Mouse (Mus musculus): ENCODE data around the gene Prdm5. TPM values are rescaled to one million over a fixed set of nuclear protein-coding genes. Genes with fewer than 3 reads are reported as not detected.

Prdm5 gene
- 5.5 and 6.1 TPM in 2 replicates for polyA plus RNA-seq (2015; fragmentation: Nextera tagmentation; extraction: Ambion mirVana)

GRCm38 (mm10) chr6:65778861-65779688, at the start of gene Prdm5:
TSS of gene Prdm5 (plus strand) at chr6:65778988.
- WGBS = 4% methylated on average over 54 of the region's 56 CpGs
- Histone ChIP-seq H3K4me2 (ENCODE audit: low read length) (peak within 1 kb of the TSS; percentile 89), H3K4me1 (replicated peaks; ENCODE audit: control insufficient read depth, insufficient read depth, low read length) (peaks cover 3% of the 10 kb centered on the region; the same call in 1 of the 2 replicates), H3K9me3 (ENCODE audit: control insufficient read depth, low read length) (no peaks in the 10 kb centered on the region), H3K4me3 (replicated peaks; ENCODE audit: low read length) (peak within 1 kb of the TSS; percentile 54), H3K9ac (replicated peaks; ENCODE audit: low read depth, low read length) (peak within 1 kb of the TSS; percentile 76), H3K36me3 (ENCODE audit: control insufficient read depth, insufficient read depth) (no peaks in the 10 kb centered on the region), H3K27ac (ENCODE audit: low read length) (peak within 1 kb of the TSS; percentile 33), H3K27me3 (replicated peaks; ENCODE audit: control insufficient read depth, insufficient read depth, low read length) (no peaks in the 10 kb centered on the region)
- peak; percentile 92 for ATAC-seq

GRCm38 (mm10) chr6:65739442-65739841, 39.3 kb upstream of the Prdm5 start:
- ATAC-seq = no peak
- no peak overlapping the region for H3K4me2 ChIP-seq (ENCODE audit: low read length)
- H3K9ac ChIP-seq (replicated peaks; ENCODE audit: low read depth, low read length) = no peak overlapping the region
- H3K27ac ChIP-seq (ENCODE audit: low read length) = no peak overlapping the region
- H3K4me3 ChIP-seq (replicated peaks; ENCODE audit: low read length) = no peak overlapping the region
- no peaks in the 10 kb centered on the region for H3K36me3 ChIP-seq (ENCODE audit: control insufficient read depth, insufficient read depth)
- H3K9me3 ChIP-seq (ENCODE audit: control insufficient read depth, low read length) = no peaks in the 10 kb centered on the region
- H3K4me1 ChIP-seq (replicated peaks; ENCODE audit: control insufficient read depth, insufficient read depth, low read length) = no peaks in the 10 kb centered on the region
- no peaks in the 10 kb centered on the region for H3K27me3 ChIP-seq (replicated peaks; ENCODE audit: control insufficient read depth, insufficient read depth, low read length)
- 76% methylated on average over 7 of the region's 8 CpGs for WGBS

- no peak overlapping the region for H3K9ac ChIP-seq (replicated peaks; ENCODE audit: low read depth, low read length)
- 17% methylated on average over 1 of the region's 1 CpGs for WGBS
Measured at GRCm38 (mm10) chr6:65743144-65743870, 35.5 kb upstream of the Prdm5 start.

GRCm38 (mm10) chr6:65743871-65744202, 35.0 kb upstream of the Prdm5 start:
- no peak overlapping the region for H3K27ac ChIP-seq (ENCODE audit: low read length)
- H3K27me3 ChIP-seq (replicated peaks; ENCODE audit: control insufficient read depth, insufficient read depth, low read length) = no peaks in the 10 kb centered on the region
- no peak overlapping the region for H3K4me3 ChIP-seq (replicated peaks; ENCODE audit: low read length)
- no peaks in the 10 kb centered on the region for H3K9me3 ChIP-seq (ENCODE audit: control insufficient read depth, low read length)
- H3K4me1 ChIP-seq (replicated peaks; ENCODE audit: control insufficient read depth, insufficient read depth, low read length) = no peaks in the 10 kb centered on the region
- no peak overlapping the region for H3K9ac ChIP-seq (replicated peaks; ENCODE audit: low read depth, low read length)
- no peaks in the 10 kb centered on the region for H3K36me3 ChIP-seq (ENCODE audit: control insufficient read depth, insufficient read depth)
- no peak overlapping the region for H3K4me2 ChIP-seq (ENCODE audit: low read length)
- ATAC-seq = no peak

More at GRCm38 (mm10) chr6:65743144-65743870, 35.5 kb upstream of the Prdm5 start:
- H3K4me1 ChIP-seq (replicated peaks; ENCODE audit: control insufficient read depth, insufficient read depth, low read length) = no peaks in the 10 kb centered on the region
- no peak overlapping the region for H3K27ac ChIP-seq (ENCODE audit: low read length)
- no peaks in the 10 kb centered on the region for H3K36me3 ChIP-seq (ENCODE audit: control insufficient read depth, insufficient read depth)
- H3K9me3 ChIP-seq (ENCODE audit: control insufficient read depth, low read length) = no peaks in the 10 kb centered on the region
- H3K4me3 ChIP-seq (replicated peaks; ENCODE audit: low read length) = no peak overlapping the region
- H3K27me3 ChIP-seq (replicated peaks; ENCODE audit: control insufficient read depth, insufficient read depth, low read length) = no peaks in the 10 kb centered on the region
- no peak overlapping the region for H3K4me2 ChIP-seq (ENCODE audit: low read length)
- no peak for ATAC-seq

GRCm38 (mm10) chr6:65758214-65758613, 20.6 kb upstream of the Prdm5 start:
- H3K36me3 ChIP-seq (ENCODE audit: control insufficient read depth, insufficient read depth) = no peaks in the 10 kb centered on the region
- 50% methylated on average over 7 of the region's 7 CpGs for WGBS
- no peak overlapping the region for H3K4me3 ChIP-seq (replicated peaks; ENCODE audit: low read length)
- H3K9ac ChIP-seq (replicated peaks; ENCODE audit: low read depth, low read length) = no peak overlapping the region
- no peak for ATAC-seq
- H3K4me2 ChIP-seq (ENCODE audit: low read length) = no peak overlapping the region
- H3K4me1 ChIP-seq (replicated peaks; ENCODE audit: control insufficient read depth, insufficient read depth, low read length) = no peaks in the 10 kb centered on the region
- no peaks in the 10 kb centered on the region for H3K27me3 ChIP-seq (replicated peaks; ENCODE audit: control insufficient read depth, insufficient read depth, low read length)
- H3K27ac ChIP-seq (ENCODE audit: low read length) = no peak overlapping the region
- H3K9me3 ChIP-seq (ENCODE audit: control insufficient read depth, low read length) = no peaks in the 10 kb centered on the region

GRCm38 (mm10) chr6:65759174-65759573, 19.6 kb upstream of the Prdm5 start:
- H3K27me3 ChIP-seq (replicated peaks; ENCODE audit: control insufficient read depth, insufficient read depth, low read length) = no peaks in the 10 kb centered on the region
- H3K9ac ChIP-seq (replicated peaks; ENCODE audit: low read depth, low read length) = no peak overlapping the region
- 88% methylated on average over 5 of the region's 5 CpGs for WGBS
- H3K4me1 ChIP-seq (replicated peaks; ENCODE audit: control insufficient read depth, insufficient read depth, low read length) = no peaks in the 10 kb centered on the region
- H3K9me3 ChIP-seq (ENCODE audit: control insufficient read depth, low read length) = no peaks in the 10 kb centered on the region
- no peak overlapping the region for H3K4me2 ChIP-seq (ENCODE audit: low read length)
- H3K4me3 ChIP-seq (replicated peaks; ENCODE audit: low read length) = no peak overlapping the region
- H3K36me3 ChIP-seq (ENCODE audit: control insufficient read depth, insufficient read depth) = no peaks in the 10 kb centered on the region
- H3K27ac ChIP-seq (ENCODE audit: low read length) = no peak overlapping the region
- no peak for ATAC-seq

- Histone ChIP-seq H3K27ac (ENCODE audit: low read length) (no peak overlapping the region), H3K4me3 (replicated peaks; ENCODE audit: low read length) (no peak overlapping the region), H3K9me3 (ENCODE audit: control insufficient read depth, low read length) (no peaks in the 10 kb centered on the region), H3K27me3 (replicated peaks; ENCODE audit: control insufficient read depth, insufficient read depth, low read length) (no peaks in the 10 kb centered on the region), H3K4me2 (ENCODE audit: low read length) (no peak overlapping the region), H3K9ac (replicated peaks; ENCODE audit: low read depth, low read length) (no peak overlapping the region), H3K36me3 (ENCODE audit: control insufficient read depth, insufficient read depth) (no peaks in the 10 kb centered on the region), H3K4me1 (replicated peaks; ENCODE audit: control insufficient read depth, insufficient read depth, low read length) (peaks cover 4% of the 10 kb centered on the region; the same call in 1 of the 2 replicates)
- ATAC-seq = no peak
- 95% methylated on average over 3 of the region's 3 CpGs for WGBS
Measured at GRCm38 (mm10) chr6:65760073-65760472, 18.7 kb upstream of the Prdm5 start.

- H3K4me3 ChIP-seq (replicated peaks; ENCODE audit: low read length) = no peak overlapping the region
- H3K27me3 ChIP-seq (replicated peaks; ENCODE audit: control insufficient read depth, insufficient read depth, low read length) = no peaks in the 10 kb centered on the region
- H3K9me3 ChIP-seq (ENCODE audit: control insufficient read depth, low read length) = no peaks in the 10 kb centered on the region
- H3K9ac ChIP-seq (replicated peaks; ENCODE audit: low read depth, low read length) = no peak overlapping the region
- ATAC-seq = 0 out of 2 replicates have a peak, but pooled peaks have one; percentile 26
- H3K4me2 ChIP-seq (ENCODE audit: low read length) = no peak overlapping the region
- no peak overlapping the region for H3K27ac ChIP-seq (ENCODE audit: low read length)
- H3K4me1 ChIP-seq (replicated peaks; ENCODE audit: control insufficient read depth, insufficient read depth, low read length) = peaks cover 6% of the 10 kb centered on the region; the same call in 1 of the 2 replicates
- WGBS = 58% methylated on average over 2 of the region's 2 CpGs
- H3K36me3 ChIP-seq (ENCODE audit: control insufficient read depth, insufficient read depth) = no peaks in the 10 kb centered on the region
Measured at GRCm38 (mm10) chr6:65764459-65764858, 14.3 kb upstream of the Prdm5 start.

GRCm38 (mm10) chr6:65765057-65765456, 13.7 kb upstream of the Prdm5 start:
- H3K36me3 ChIP-seq (ENCODE audit: control insufficient read depth, insufficient read depth) = no peaks in the 10 kb centered on the region
- ATAC-seq = peak; percentile 79
- H3K27me3 ChIP-seq (replicated peaks; ENCODE audit: control insufficient read depth, insufficient read depth, low read length) = no peaks in the 10 kb centered on the region
- peaks cover 6% of the 10 kb centered on the region; the same call in 1 of the 2 replicates for H3K4me1 ChIP-seq (replicated peaks; ENCODE audit: control insufficient read depth, insufficient read depth, low read length)
- H3K4me3 ChIP-seq (replicated peaks; ENCODE audit: low read length) = no peak overlapping the region
- no peak overlapping the region for H3K9ac ChIP-seq (replicated peaks; ENCODE audit: low read depth, low read length)
- no peaks in the 10 kb centered on the region for H3K9me3 ChIP-seq (ENCODE audit: control insufficient read depth, low read length)
- H3K27ac ChIP-seq (ENCODE audit: low read length) = no peak overlapping the region
- peak overlapping the region; percentile 28; the same call in 1 of the 2 replicates for H3K4me2 ChIP-seq (ENCODE audit: low read length)
- 7% methylated on average over 8 of the region's 8 CpGs for WGBS
